Mouse (Mus musculus) liver, embryonic 15.5 days (tissue): ENCODE measurements at regions not wholly inside any gene's neighbourhood (a gene's known extent, or its start where the extent isn't known, plus 50 kb on each side); places are given as distances from the start of the nearest gene placed in this dataset.

Experiments used
- ATAC-seq: fragments of 200-750 bp; cut with Nextera tagmentation; 2 replicates; pipeline ENCODE4 v1.8.0; 2017; ENCODE audit warnings: moderate number of reproducible peaks, mild to moderate bottlenecking, moderate library complexity; ENCODE audit not compliant: insufficient read depth
- H3K27ac ChIP-seq: fragments of 300-500 bp; sonication (generic); replicated peaks from 2 replicates; pipeline ENCODE4 v1.5.1; 2015; ENCODE audit warnings: mild to moderate bottlenecking, inconsistent platforms
- H3K27me3 ChIP-seq: fragments of 300-500 bp; sonication (generic); 2 replicates; pipeline ENCODE4 v1.6.1; 2015; ENCODE audit warnings: mild to moderate bottlenecking, inconsistent platforms
- H3K36me3 ChIP-seq: fragments of 300-500 bp; sonication (generic); replicated peaks from 2 replicates; pipeline ENCODE4 v1.6.1; 2015; ENCODE audit warnings: moderate library complexity, mild to moderate bottlenecking, inconsistent platforms
- H3K4me1 ChIP-seq: fragments of 300-500 bp; sonication (generic); replicated peaks from 2 replicates; pipeline ENCODE4 v1.6.1; 2015; ENCODE audit warnings: inconsistent platforms
- H3K4me2 ChIP-seq: fragments of 300-500 bp; sonication (generic); 2 replicates; pipeline ENCODE4 v1.6.1; 2015; ENCODE audit warnings: moderate library complexity, mild to moderate bottlenecking, inconsistent platforms
- H3K4me3 ChIP-seq: fragments of 300-500 bp; sonication (generic); replicated peaks from 2 replicates; pipeline ENCODE4 v1.5.1; 2015; ENCODE audit warnings: mild to moderate bottlenecking, inconsistent platforms
- H3K9ac ChIP-seq: fragments of 300-500 bp; sonication (generic); 2 replicates; pipeline ENCODE4 v1.6.1; 2015; ENCODE audit warnings: moderate library complexity, mild to moderate bottlenecking, inconsistent platforms
- H3K9me3 ChIP-seq: fragments of 300-500 bp; sonication (generic); replicated peaks from 2 replicates; pipeline ENCODE4 v1.6.1; 2016; ENCODE audit warnings: inconsistent platforms
- WGBS: fragments of 180-500 bp; shearing (Covaris S2); methylation state at CpG from one replicate; pipeline ENCODE4 v1.1.7; 2015; ENCODE audit warnings: mixed read lengths; ENCODE audit not compliant: insufficient replicate concordance; 5-methylcytosine and 5-hydroxymethylcytosine counted together

DNA sequence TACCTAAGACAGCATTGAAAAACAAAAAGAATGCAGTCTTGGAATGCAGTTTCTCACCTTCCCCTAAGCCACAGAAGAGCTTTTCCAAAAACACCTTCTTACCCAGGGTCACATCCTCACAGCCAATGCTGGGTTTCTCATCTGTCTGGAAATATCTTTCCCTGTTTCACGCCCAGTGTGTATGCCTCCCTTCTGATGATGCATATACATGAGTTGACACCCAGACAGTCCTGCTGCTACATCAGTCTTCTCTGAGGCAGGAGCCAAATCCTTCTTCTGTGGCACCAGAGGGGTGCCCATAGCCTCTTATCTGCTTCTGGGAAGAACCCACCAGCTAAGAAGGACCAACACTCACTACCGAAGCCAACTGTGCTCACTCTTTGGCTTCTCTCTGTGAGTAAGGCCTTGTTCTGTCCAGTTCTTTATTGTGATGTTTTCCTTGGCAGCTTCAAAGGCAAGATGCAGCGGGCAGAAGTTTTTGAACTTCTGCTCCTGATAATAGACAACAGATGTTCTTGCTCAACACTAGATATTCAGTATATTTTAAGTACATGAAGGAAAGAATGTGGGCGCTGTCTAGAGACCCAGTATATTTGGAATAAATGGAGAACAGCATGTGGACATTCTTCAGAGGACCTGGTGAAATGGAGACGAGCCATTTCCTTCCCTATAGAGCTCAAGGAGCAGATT, 228.2 kb downstream of the Nuak1 start:
- 56% methylated on average over 5 of the region's 5 CpGs for WGBS
- Histone ChIP-seq H3K9ac (no peak overlapping the region), H3K27ac (no peak overlapping the region), H3K9me3 (no peaks in the 10 kb centered on the region), H3K36me3 (no peaks in the 10 kb centered on the region), H3K4me2 (no peak overlapping the region), H3K4me3 (no peak overlapping the region), H3K27me3 (no peaks in the 10 kb centered on the region), H3K4me1 (no peaks in the 10 kb centered on the region)
- no peak for ATAC-seq

DNA sequence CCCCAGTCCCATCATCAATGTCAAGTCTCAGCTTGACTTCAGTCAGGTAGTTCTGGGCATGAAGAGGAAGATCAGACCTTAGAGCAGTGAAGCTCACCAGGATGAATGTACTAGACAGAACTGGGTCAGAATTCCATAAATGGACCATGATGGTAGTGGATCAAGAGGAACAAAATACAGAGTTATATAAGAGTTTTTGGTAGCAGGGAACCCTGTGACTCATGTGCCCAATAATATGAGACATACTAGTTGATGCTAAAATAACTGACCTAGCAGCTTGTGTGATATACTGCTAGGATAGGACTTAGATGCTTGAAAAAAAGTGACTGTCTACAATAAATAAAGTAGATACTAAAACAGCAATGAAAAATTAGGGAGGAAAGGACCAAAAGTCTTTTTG, 225.6 kb downstream of the Nuak1 start:
- Histone ChIP-seq H3K4me3 (no peak overlapping the region), H3K27me3 (no peaks in the 10 kb centered on the region), H3K4me2 (no peak overlapping the region), H3K9me3 (no peaks in the 10 kb centered on the region), H3K4me1 (no peaks in the 10 kb centered on the region), H3K27ac (no peak overlapping the region), H3K36me3 (no peaks in the 10 kb centered on the region), H3K9ac (no peak overlapping the region)
- ATAC-seq: no peak

DNA sequence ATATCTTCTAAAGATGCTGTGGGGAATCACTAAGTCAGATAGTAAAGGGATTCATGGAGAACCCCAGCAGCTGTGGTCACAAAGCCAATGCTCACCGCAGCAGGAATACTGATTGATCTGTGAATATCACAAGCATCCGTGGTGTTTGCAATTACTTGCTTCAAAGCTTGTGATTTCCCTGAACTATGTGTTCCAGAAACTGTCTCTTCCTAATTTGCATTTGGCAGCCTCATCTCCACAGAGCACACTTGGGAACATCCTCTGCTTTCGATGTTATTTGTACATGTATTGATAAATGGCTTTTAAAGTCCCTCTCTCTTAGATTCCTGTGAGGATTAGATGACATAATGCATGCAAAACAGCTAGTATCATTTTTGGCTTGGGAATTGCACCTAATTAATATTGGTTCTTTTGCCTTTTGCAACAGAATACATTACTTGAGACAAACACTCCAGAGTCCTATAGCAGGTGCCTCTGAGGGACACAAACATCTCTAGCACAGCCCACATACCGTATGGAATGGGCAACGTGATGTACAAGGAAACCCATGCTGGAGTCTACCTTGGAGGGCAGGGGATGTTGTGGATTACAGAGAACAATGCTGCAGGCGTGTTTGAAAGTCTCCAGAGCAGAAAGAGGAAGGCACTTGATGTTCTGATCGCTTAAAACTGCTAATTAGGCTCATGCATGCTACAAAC, 211.0 kb downstream of the Nuak1 start:
- Histone ChIP-seq H3K9ac (no peak overlapping the region), H3K36me3 (no peaks in the 10 kb centered on the region), H3K4me2 (no peak overlapping the region), H3K27me3 (no peaks in the 10 kb centered on the region), H3K9me3 (no peaks in the 10 kb centered on the region), H3K4me3 (no peak overlapping the region), H3K27ac (no peak overlapping the region), H3K4me1 (no peaks in the 10 kb centered on the region)
- 61% methylated on average over 7 of the region's 7 CpGs for whole genome bisulfite sequencing
- ATAC-seq: no peak

DNA sequence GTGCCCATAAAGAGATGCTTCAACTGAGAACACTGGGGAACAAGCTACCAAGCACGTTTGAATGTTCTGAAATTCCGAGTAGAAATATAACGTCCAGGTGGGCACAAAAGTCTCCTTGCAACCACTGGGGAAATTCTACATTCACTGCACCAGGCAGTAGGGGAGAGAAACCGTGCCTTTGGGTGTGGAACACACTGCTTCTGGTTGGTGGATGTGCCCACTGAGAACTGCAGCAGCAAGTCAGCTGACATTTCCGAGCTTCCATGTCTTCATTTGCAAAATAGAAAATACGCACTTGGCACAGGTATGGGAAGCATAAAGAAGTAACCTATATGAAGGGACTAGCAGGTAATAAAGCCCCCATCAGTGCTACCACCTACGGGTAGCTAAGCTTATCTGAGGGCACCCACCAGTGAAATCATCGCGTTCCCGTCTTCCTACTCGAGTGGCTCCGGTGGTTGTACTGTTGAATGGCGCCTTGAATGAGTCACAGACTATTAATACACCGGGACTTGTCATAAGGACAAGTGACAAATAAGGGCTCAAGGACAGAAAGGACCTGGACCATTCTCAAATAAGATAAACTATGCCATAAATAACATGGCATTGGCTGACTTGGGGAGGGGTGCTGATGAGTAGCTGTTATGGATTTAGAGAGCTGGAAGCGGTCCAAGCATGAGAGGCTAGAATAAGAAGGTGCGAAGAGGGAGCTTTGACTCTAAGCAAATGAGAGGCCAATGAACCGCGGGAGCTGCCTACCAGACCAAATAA, 210.2 kb downstream of the Nuak1 start:
- no peaks in the 10 kb centered on the region for H3K4me1 ChIP-seq
- no peaks in the 10 kb centered on the region for H3K36me3 ChIP-seq
- no peak for ATAC-seq
- no peak overlapping the region for H3K4me2 ChIP-seq
- H3K27me3 ChIP-seq: no peaks in the 10 kb centered on the region
- no peak overlapping the region for H3K9ac ChIP-seq
- H3K27ac ChIP-seq: no peak overlapping the region
- no peak overlapping the region for H3K4me3 ChIP-seq
- H3K9me3 ChIP-seq: no peaks in the 10 kb centered on the region
- WGBS: 65% methylated on average over 18 of the region's 18 CpGs

DNA sequence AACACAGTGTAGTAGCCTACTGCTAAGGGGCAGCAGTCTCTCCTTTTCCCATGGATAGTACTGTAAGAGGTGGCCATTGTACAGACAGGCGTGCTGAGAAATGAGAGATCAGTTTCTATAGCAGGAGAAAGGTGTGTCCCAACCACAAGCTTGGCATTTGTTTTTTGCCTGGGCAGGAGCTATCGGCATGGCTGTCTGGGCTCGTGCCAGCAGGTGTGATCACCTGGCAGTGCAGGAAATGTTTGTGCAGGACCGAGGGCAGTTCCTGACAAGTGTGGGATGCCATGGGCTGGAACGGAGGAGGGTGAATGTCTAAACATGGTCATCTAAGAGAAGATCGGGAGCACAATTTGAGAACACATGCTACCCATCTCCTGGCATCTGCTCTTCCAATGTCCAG, 205.4 kb downstream of the Nuak1 start:
- H3K9me3 ChIP-seq: no peaks in the 10 kb centered on the region
- H3K36me3 ChIP-seq: no peaks in the 10 kb centered on the region
- H3K9ac ChIP-seq: no peak overlapping the region
- ATAC-seq: no peak
- H3K4me3 ChIP-seq: no peak overlapping the region
- 74% methylated on average over 6 of the region's 6 CpGs for WGBS
- no peaks in the 10 kb centered on the region for H3K27me3 ChIP-seq
- H3K27ac ChIP-seq: no peak overlapping the region
- no peaks in the 10 kb centered on the region for H3K4me1 ChIP-seq
- H3K4me2 ChIP-seq: no peak overlapping the region

DNA sequence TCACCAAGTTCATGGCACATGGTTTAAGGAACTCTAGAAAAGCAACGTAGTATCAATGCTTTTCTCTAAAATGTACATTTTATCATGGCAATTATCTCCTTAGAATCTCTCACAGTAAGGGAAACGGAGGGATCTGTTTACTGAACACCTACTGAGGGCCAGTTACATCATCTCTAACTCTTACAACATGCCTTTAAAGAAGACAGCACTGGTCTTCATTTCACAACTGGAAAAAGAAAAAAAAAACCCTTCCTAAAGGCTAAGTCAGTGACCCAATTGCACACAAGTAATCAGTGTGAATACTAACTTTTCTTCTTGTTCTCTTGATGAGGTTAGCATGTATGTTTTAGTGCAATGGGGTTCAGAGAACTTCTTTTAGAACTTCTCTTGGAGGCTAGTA, 204.2 kb downstream of the Nuak1 start:
- H3K4me1 ChIP-seq: no peaks in the 10 kb centered on the region
- H3K27me3 ChIP-seq: no peaks in the 10 kb centered on the region
- H3K4me3 ChIP-seq: no peak overlapping the region
- H3K9me3 ChIP-seq: no peaks in the 10 kb centered on the region
- H3K9ac ChIP-seq: no peak overlapping the region
- 42% methylated on average over 2 of the region's 2 CpGs for WGBS
- H3K36me3 ChIP-seq: no peaks in the 10 kb centered on the region
- no peak for ATAC-seq
- H3K4me2 ChIP-seq: no peak overlapping the region
- H3K27ac ChIP-seq: no peak overlapping the region

DNA sequence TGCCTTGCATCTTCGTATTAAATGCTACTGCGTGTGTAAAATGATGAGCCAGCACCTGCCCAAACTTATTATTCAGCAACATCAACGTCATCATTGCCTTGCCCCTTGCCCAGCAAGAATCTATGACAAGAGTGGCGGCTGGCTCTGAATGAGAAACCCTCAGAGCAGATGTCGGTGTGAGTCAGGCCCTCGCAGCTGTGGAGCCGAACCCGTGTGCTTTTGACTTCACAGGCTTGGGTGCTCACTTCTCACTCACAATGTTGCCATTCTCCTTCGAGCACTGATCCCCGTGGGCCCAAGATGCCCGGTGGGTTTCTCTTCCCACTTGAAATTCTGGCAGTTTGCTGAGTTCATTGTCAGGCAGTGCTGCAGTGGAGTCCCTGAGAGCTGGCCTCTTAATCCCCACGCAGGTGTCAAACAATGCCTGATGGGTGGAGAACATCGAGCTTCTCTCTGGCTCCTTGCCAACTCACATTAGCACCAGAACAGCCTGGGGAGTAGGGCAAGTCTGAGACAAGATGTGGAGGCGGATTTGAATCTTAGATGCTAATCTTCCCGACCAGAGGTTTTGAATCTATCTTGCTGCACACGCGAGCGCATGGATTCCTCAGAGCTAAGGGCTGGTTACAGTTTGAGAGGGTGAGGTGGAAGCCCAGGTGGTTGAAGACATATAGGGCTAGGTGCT, 202.0 kb downstream of the Nuak1 start:
- Histone ChIP-seq H3K4me1 (no peaks in the 10 kb centered on the region), H3K27ac (no peak overlapping the region), H3K4me2 (no peak overlapping the region), H3K36me3 (no peaks in the 10 kb centered on the region), H3K4me3 (no peak overlapping the region), H3K27me3 (no peaks in the 10 kb centered on the region), H3K9me3 (no peaks in the 10 kb centered on the region; the same call in 1 of the 2 replicates), H3K9ac (no peak overlapping the region)
- no peak for ATAC-seq
- 60% methylated on average over 18 of the region's 18 CpGs for WGBS

DNA sequence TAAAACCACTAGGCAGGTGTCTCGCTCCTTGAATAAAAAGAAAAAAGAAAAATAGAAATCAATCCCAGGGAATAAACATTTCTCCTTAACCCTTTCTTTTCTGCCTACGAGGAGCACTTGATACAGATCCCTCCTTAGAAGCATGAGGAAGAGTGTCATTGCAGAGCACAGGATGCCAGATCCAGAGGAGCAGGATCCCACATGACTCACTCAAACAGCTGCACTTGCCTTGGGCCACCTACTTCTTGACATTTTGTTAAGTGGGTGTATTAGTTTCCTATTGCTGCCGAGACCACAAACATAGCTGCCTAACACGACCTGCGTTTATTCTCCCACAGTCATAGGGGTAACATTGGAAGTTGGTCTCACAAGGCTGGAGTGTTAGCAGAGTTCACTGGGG, 197.1 kb downstream of the Nuak1 start:
- no peak overlapping the region for H3K27ac ChIP-seq
- no peaks in the 10 kb centered on the region for H3K4me1 ChIP-seq
- ATAC-seq: no peak
- no peaks in the 10 kb centered on the region for H3K36me3 ChIP-seq
- H3K4me2 ChIP-seq: no peak overlapping the region
- 55% methylated on average over 5 of the region's 5 CpGs for WGBS
- no peaks in the 10 kb centered on the region for H3K27me3 ChIP-seq
- H3K4me3 ChIP-seq: no peak overlapping the region
- no peak overlapping the region for H3K9ac ChIP-seq
- H3K9me3 ChIP-seq: no peaks in the 10 kb centered on the region; the same call in 1 of the 2 replicates

DNA sequence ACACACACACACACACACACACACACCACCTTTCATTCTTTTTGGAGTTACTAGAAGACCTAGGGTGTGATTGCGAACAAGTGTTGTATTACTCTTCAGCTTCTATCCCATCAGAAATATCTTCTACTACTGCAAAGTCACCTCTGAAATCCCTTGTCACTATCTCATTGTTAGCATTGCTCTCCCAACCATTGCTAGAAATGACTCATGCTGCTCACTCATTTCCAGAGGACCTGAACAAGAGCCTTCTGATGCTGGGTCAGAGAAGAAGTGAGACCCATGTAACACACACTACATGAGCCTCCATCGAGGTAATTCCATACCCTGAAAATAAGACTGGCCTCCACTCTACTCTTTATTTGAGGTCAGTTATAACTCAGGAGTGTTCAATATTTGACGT, 191.1 kb downstream of the Nuak1 start:
- Histone ChIP-seq H3K36me3 (no peaks in the 10 kb centered on the region), H3K4me2 (no peak overlapping the region), H3K4me3 (no peak overlapping the region), H3K9me3 (no peaks in the 10 kb centered on the region), H3K27ac (no peak overlapping the region), H3K27me3 (no peaks in the 10 kb centered on the region), H3K9ac (no peak overlapping the region), H3K4me1 (no peaks in the 10 kb centered on the region)
- WGBS: 68% methylated on average over 3 of the region's 3 CpGs
- ATAC-seq: no peak

DNA sequence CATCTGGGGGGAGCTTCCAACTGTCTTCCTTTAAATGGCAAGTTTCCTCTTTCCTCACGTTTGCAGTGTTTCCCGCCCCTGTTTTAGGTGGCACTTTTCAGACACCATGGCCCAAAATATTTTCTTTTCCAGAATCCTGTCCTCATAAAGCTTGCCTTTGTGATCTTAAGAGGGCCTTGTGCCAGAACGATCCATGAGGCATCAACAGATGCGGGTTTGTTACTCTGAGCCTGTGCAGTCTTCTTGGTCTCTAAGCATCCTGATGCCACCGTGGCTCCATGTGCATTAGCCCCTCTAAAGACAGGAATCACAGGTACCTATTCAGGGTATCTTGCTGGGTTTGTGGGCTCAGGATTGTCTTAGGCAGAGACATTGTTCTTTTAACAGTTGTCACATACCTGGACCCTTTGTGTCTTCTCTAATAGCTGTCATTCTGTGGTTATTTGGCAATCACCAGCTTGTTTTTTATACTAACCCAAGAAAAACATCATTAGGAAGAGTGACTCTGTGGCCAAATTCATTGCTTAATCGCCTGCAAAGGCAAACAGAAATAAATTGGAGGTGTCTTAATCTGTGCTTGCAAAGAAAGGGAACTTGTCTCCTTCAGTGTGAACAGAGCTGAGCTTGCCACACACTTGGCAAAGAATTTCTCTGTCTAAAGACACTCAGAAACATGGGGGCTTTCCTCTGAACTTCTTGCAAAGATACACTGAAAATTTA, 179.3 kb downstream of the Nuak1 start:
- WGBS: 39% methylated on average over 6 of the region's 6 CpGs
- no peaks in the 10 kb centered on the region for H3K4me1 ChIP-seq

More for the DNA sequence above, 179.3 kb downstream of the Nuak1 start:
- no peak for ATAC-seq
- Histone ChIP-seq H3K27ac (no peak overlapping the region), H3K4me3 (no peak overlapping the region), H3K9ac (no peak overlapping the region), H3K4me2 (no peak overlapping the region), H3K36me3 (no peaks in the 10 kb centered on the region), H3K27me3 (no peaks in the 10 kb centered on the region), H3K9me3 (no peaks in the 10 kb centered on the region)
